Mouse (Mus musculus) neural tube, embryonic 15.5 days (tissue): ENCODE results near the gene Togaram2. TPM values are rescaled to one million over a fixed set of nuclear protein-coding genes. Genes with fewer than 3 reads are reported as not detected.
"Not testable (repeated sequence)": the region's sequence is repeated elsewhere in the genome, so short reads cannot be mapped to it uniquely, and the experiment has no call there.

Source experiments
- ATAC-seq: fragments of 200-750 bp; cut with Nextera tagmentation; 2 replicates; pipeline ENCODE4 v1.8.0; 2017; ENCODE audit warnings: mild to moderate bottlenecking, moderate TSS enrichment, moderate library complexity; ENCODE audit not compliant: low FRiP score
- H3K27ac ChIP-seq: fragments of 300-500 bp; sonication (generic); replicated peaks from 2 replicates; pipeline ENCODE4 v1.5.1; 2015; ENCODE audit warnings: mild to moderate bottlenecking, inconsistent platforms
- H3K27me3 ChIP-seq: fragments of 300-500 bp; sonication (generic); replicated peaks from 2 replicates; pipeline ENCODE4 v1.6.1; 2015; ENCODE audit warnings: inconsistent platforms
- H3K36me3 ChIP-seq: fragments of 300-500 bp; sonication (generic); 2 replicates; pipeline ENCODE4 v1.6.1; 2015; ENCODE audit warnings: inconsistent platforms
- H3K4me1 ChIP-seq: fragments of 300-500 bp; sonication (generic); 2 replicates; pipeline ENCODE4 v1.6.1; 2015; ENCODE audit warnings: inconsistent platforms
- H3K4me2 ChIP-seq: fragments of 300-500 bp; sonication (generic); 2 replicates; pipeline ENCODE4 v1.6.1; 2015; ENCODE audit warnings: inconsistent platforms, mild to moderate bottlenecking, moderate library complexity
- H3K4me3 ChIP-seq: fragments of 300-500 bp; sonication (generic); replicated peaks from 2 replicates; pipeline ENCODE4 v1.5.1; 2015; ENCODE audit warnings: mild to moderate bottlenecking, inconsistent platforms
- H3K9ac ChIP-seq: fragments of 300-500 bp; sonication (generic); replicated peaks from 2 replicates; pipeline ENCODE4 v1.6.1; 2015; ENCODE audit warnings: mild to moderate bottlenecking, inconsistent platforms
- H3K9me3 ChIP-seq: fragments of 300-500 bp; sonication (generic); replicated peaks from 2 replicates; pipeline ENCODE4 v1.6.1; 2016; ENCODE audit warnings: inconsistent platforms
- WGBS: fragments of 180-500 bp; shearing (Covaris S2); methylation state at CpG from one replicate; pipeline ENCODE4 v1.1.7; 2015; ENCODE audit warnings: mixed read lengths; 5-methylcytosine and 5-hydroxymethylcytosine counted together
- polyA plus RNA-seq: library from polyadenylated mRNA; unstranded; fragments of >200 nt; fragmentation: Nextera tagmentation; extraction: Ambion mirVana; gene quantifications from 2 replicates; pipeline ENCODE4 v1.2.1, GENCODE M21; 2015

Gene Togaram2
- polyA plus RNA-seq, 1 experiment from 2014 or later: 1.2 TPM

DNA sequence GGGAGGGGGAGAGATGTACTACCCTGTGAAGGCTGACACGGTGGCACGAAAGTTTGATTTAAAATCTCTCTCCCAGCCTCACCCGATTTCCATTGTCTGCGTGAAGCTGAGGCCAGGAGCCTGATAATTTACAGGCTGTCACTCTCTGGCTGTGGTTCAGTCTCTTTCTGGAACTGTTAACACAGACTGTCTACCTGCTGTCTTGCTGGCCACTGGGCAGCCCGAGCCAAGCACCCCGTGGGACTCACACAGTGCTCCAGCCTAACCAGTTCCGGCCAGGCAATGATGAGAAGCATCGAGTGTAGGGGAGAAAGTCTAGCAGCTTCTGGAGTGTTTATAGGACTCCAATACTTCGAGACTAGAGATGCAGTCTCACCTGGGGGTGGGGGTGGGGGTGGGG, 73.1 kb downstream of the Togaram2 start:
- no peak overlapping the region for H3K4me3 ChIP-seq
- H3K4me2 ChIP-seq: no peak overlapping the region
- H3K27me3 ChIP-seq: no peaks in the 10 kb centered on the region
- 41% methylated on average over 9 of the region's 9 CpGs for WGBS
- peaks cover 14% of the 10 kb centered on the region for H3K4me1 ChIP-seq
- ATAC-seq: peak; percentile 56; the same call in 1 of the 2 replicates
- no peaks in the 10 kb centered on the region for H3K9me3 ChIP-seq
- H3K27ac ChIP-seq: no peak overlapping the region
- H3K9ac ChIP-seq: no peak overlapping the region
- no peaks in the 10 kb centered on the region for H3K36me3 ChIP-seq

GRCm38 (mm10) chr17:71747561-71747960, 74.5 kb downstream of the Togaram2 start:
- no peaks in the 10 kb centered on the region for H3K36me3 ChIP-seq
- H3K27me3 ChIP-seq: no peaks in the 10 kb centered on the region; the same call in 1 of the 2 replicates
- no peaks in the 10 kb centered on the region for H3K9me3 ChIP-seq
- ATAC-seq: no peak
- H3K4me2 ChIP-seq: no peak overlapping the region
- H3K4me3 ChIP-seq: no peak overlapping the region
- 63% methylated on average over 8 of the region's 8 CpGs for WGBS
- H3K9ac ChIP-seq: no peak overlapping the region
- H3K27ac ChIP-seq: no peak overlapping the region
- peaks cover 14% of the 10 kb centered on the region for H3K4me1 ChIP-seq

GRCm38 (mm10) chr17:71749616-71750168, 76.6 kb downstream of the Togaram2 start:
- Histone ChIP-seq H3K9me3 (no peaks in the 10 kb centered on the region), H3K9ac (no peak overlapping the region), H3K4me1 (peaks cover 14% of the 10 kb centered on the region), H3K36me3 (no peaks in the 10 kb centered on the region), H3K4me2 (no peak overlapping the region), H3K4me3 (no peak overlapping the region), H3K27ac (no peak overlapping the region), H3K27me3 (no peaks in the 10 kb centered on the region; the same call in 1 of the 2 replicates)
- no peak for ATAC-seq
- WGBS: 82% methylated on average over 9 of the region's 9 CpGs

DNA sequence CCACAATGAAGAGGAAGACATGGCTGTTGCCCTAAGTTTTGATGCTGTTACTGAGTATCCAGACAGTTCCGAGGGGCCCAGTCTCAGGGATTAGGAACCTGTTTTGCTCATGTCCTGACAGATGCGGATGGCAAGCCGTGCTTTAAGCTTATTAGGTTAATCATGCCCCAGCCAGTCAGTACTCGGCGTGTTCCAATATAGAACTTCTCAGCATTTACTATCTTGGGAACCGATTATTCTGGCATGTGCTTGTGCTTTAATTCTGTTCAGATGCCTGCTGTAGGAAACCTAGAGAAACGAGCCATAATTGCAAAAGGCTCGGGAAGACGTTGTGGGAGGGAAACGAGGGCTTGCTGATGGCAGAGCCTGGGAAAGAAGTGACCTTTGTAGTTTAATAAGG, 79.8 kb downstream of the Togaram2 start, which contains the start of gene Pcare:
Pcare (minus strand) TSS at position 64 of the 400 bp plus-strand sequence.
- H3K9me3 ChIP-seq: no peaks in the 10 kb centered on the region
- no peak within 1 kb of the TSS for H3K9ac ChIP-seq
- no peak within 1 kb of the TSS for H3K4me3 ChIP-seq
- H3K36me3 ChIP-seq: no peaks in the 10 kb centered on the region
- H3K4me1 ChIP-seq: peaks cover 1% of the 10 kb centered on the region
- 74% methylated on average over 10 of the region's 10 CpGs for WGBS
- no peak within 1 kb of the TSS for H3K27ac ChIP-seq
- H3K4me2 ChIP-seq: no peak within 1 kb of the TSS
- H3K27me3 ChIP-seq: no peaks in the 10 kb centered on the region; the same call in 1 of the 2 replicates
- ATAC-seq: no peak

GRCm38 (mm10) chr17:71760536-71760935, 87.5 kb downstream of the Togaram2 start:
- no peaks in the 10 kb centered on the region for H3K9me3 ChIP-seq
- 77% methylated on average over 7 of the region's 7 CpGs for WGBS
- H3K4me1 ChIP-seq: no peaks in the 10 kb centered on the region
- ATAC-seq: no peak
- no peak overlapping the region for H3K27ac ChIP-seq
- no peak overlapping the region for H3K4me3 ChIP-seq
- H3K27me3 ChIP-seq: no peaks in the 10 kb centered on the region
- no peak overlapping the region for H3K9ac ChIP-seq
- no peak overlapping the region for H3K4me2 ChIP-seq
- no peaks in the 10 kb centered on the region for H3K36me3 ChIP-seq

DNA sequence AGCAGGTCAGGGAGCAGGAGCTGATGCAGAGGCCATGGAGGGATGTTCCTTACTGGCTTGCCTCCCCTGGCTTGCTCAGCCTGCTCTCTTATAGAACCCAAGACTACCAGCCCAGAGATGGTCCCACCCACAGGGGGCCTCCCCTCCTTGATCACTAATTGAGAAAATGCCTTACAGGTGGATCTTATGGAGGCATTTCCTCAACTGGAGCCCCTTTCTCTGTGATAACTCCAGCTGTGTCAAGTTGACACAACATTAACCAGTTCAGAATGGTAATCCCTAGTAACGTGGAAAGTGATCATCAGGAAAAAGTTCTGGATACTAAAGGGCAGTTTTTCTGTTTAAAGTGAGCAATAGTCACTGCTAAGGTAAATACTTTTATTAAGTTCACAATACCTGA, 95.1 kb downstream of the Togaram2 start, which contains the start of gene Clip4:
Clip4 (plus strand) TSS at position 301 of the 400 bp plus-strand sequence.
- not testable (repeated sequence) for H3K4me1 ChIP-seq, H3K9me3 ChIP-seq, H3K9ac ChIP-seq, H3K27me3 ChIP-seq, H3K4me3 ChIP-seq, H3K27ac ChIP-seq, ATAC-seq, H3K4me2 ChIP-seq, H3K36me3 ChIP-seq
- 79% methylated on average over 1 of the region's 1 CpGs for WGBS

DNA sequence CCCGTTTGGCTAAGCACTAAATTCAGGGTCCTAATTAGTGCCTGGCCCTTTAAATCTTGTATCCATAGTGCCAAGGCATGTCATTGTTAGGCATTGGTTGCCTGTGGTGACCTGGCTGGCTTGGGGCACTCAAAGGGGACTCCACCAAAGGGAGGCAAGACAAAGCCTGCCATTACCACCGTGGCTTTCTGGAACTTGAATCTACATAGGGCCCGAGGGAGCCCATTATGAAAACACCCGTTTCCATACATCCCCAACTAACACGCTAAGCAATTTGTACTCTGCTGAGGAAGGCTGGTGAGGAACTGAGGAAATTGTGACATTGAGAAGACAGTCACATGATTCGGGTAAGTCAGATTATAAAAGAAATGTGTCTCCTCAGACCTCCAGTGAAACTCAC, 96.5 kb downstream of the Togaram2 start:
- H3K27ac ChIP-seq: no peak overlapping the region
- 14% methylated on average over 6 of the region's 6 CpGs for WGBS
- no peak overlapping the region for H3K9ac ChIP-seq
- peak overlapping the region; percentile 26; the same call in 1 of the 2 replicates for H3K4me2 ChIP-seq
- no peak for ATAC-seq
- no peaks in the 10 kb centered on the region for H3K27me3 ChIP-seq
- H3K4me1 ChIP-seq: peaks cover 5% of the 10 kb centered on the region; the same call in 1 of the 2 replicates
- H3K36me3 ChIP-seq: no peaks in the 10 kb centered on the region
- H3K9me3 ChIP-seq: no peaks in the 10 kb centered on the region
- H3K4me3 ChIP-seq: no peak overlapping the region

GRCm38 (mm10) chr17:71770696-71771095, 97.6 kb downstream of the Togaram2 start:
- Histone ChIP-seq H3K9ac (no peak overlapping the region), H3K4me1 (peaks cover 5% of the 10 kb centered on the region; the same call in 1 of the 2 replicates), H3K36me3 (no peaks in the 10 kb centered on the region), H3K4me2 (no peak overlapping the region), H3K27ac (no peak overlapping the region), H3K4me3 (no peak overlapping the region), H3K27me3 (no peaks in the 10 kb centered on the region), H3K9me3 (no peaks in the 10 kb centered on the region)
- 91% methylated on average over 3 of the region's 3 CpGs for WGBS
- no peak for ATAC-seq

- WGBS: 81% methylated on average over 4 of the region's 4 CpGs
- no peak overlapping the region for H3K9ac ChIP-seq
These were observed 101.1 kb downstream of the Togaram2 start for GRCm38 (mm10) chr17:71774173-71774572.

DNA sequence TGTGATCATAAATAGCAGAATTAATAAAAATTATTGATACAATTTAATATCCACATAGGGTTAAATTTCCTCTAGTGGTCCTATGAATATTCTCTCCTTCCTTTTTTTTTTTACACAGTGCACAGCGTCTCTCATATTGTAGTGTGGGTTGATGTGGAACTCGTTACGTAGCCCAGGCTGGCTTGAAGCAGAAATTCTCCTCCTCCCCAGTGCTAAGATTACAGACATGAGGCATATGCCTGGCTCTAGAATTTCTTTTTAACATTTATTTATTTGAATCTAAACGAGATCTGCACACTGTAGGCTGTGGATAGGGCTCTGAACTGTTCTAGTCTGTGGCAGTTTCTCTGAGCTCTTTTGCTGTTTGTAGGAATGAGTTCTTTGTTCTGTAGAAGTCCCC, 102.2 kb downstream of the Togaram2 start:
- Histone ChIP-seq H3K27me3 (no peaks in the 10 kb centered on the region), H3K4me1 (no peaks in the 10 kb centered on the region), H3K4me2 (no peak overlapping the region), H3K4me3 (no peak overlapping the region), H3K9ac (no peak overlapping the region), H3K9me3 (peaks cover 3% of the 10 kb centered on the region; the same call in 1 of the 2 replicates), H3K36me3 (no peaks in the 10 kb centered on the region), H3K27ac (no peak overlapping the region)
- no peak for ATAC-seq
- 79% methylated on average over 4 of the region's 4 CpGs for WGBS

More at GRCm38 (mm10) chr17:71774173-71774572, 101.1 kb downstream of the Togaram2 start:
- Histone ChIP-seq H3K4me3 (no peak overlapping the region), H3K27ac (no peak overlapping the region), H3K27me3 (no peaks in the 10 kb centered on the region), H3K4me1 (peaks cover 5% of the 10 kb centered on the region; the same call in 1 of the 2 replicates), H3K4me2 (no peak overlapping the region), H3K36me3 (no peaks in the 10 kb centered on the region), H3K9me3 (peaks cover 3% of the 10 kb centered on the region; the same call in 1 of the 2 replicates)
- no peak for ATAC-seq

DNA sequence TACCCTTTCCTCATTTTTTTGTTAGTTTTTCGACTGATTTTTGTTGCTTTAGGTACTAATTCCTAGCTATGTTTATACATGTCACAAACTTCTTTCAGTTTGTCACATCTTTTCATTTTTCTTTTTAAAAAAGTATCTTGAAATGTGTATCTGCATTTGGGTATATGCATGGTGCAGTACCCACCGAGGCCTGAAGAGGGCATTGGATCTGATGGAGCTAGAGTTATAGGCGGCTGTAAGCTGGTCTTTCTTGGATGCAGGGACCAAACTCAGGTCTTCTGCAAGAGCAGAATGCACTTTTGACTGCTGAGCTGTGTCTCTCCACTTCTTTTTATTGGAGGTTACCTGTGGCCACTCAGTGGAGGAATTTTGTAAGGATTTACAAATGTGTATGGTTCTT, 105.6 kb downstream of the Togaram2 start:
- H3K4me2 ChIP-seq: no peak overlapping the region
- 86% methylated on average over 3 of the region's 3 CpGs for WGBS
- H3K4me1 ChIP-seq: peaks cover 12% of the 10 kb centered on the region
- H3K4me3 ChIP-seq: no peak overlapping the region
- no peak overlapping the region for H3K27ac ChIP-seq
- peaks cover 3% of the 10 kb centered on the region; the same call in 1 of the 2 replicates for H3K9me3 ChIP-seq
- no peak overlapping the region for H3K9ac ChIP-seq
- H3K27me3 ChIP-seq: no peaks in the 10 kb centered on the region
- no peaks in the 10 kb centered on the region for H3K36me3 ChIP-seq
- ATAC-seq: no peak
